8 mouse cellular contexts compared by ENCODE assay signal in genomic region chr10:62602177-62603040, GRCm38 (mm10). TPM values are rescaled to one million over a fixed set of nuclear protein-coding genes. Genes with fewer than 3 reads are reported as not detected.
DNase-seq lines count a peak whose midpoint lies in the region; ATAC-seq lines count a peak whose summit lies in the region.

Gene Ddx21 (minus strand): TSS chr10:62602281.

- H3K36me3 ChIP-seq in heart, embryonic 13.5 days: peaks cover 15% of the 10 kb centered on the region
- H3K36me3 ChIP-seq in liver, embryonic 12.5 days: peaks cover 27% of the 10 kb centered on the region
- peaks cover 9% of the 10 kb centered on the region; the same call in 1 of the 2 replicates for H3K36me3 ChIP-seq in stomach, embryonic 15.5 days

- peak within 1 kb of the TSS; percentile 96 for H3K4me2 ChIP-seq in heart, embryonic 13.5 days
- H3K4me2 ChIP-seq in liver, embryonic 12.5 days: peak within 1 kb of the TSS; percentile 94
- H3K4me2 ChIP-seq in stomach, embryonic 15.5 days: peak within 1 kb of the TSS; percentile 94

- peak within 1 kb of the TSS; percentile 68 for H3K4me3 ChIP-seq in heart, embryonic 13.5 days
- peak within 1 kb of the TSS; percentile 76 for H3K4me3 ChIP-seq in liver, embryonic 12.5 days
- peak within 1 kb of the TSS; percentile 99 for H3K4me3 ChIP-seq in stomach, embryonic 15.5 days (replicated peaks)

- peaks cover 23% of the 10 kb centered on the region for H3K4me1 ChIP-seq in heart, embryonic 13.5 days
- peaks cover 44% of the 10 kb centered on the region for H3K4me1 ChIP-seq in liver, embryonic 12.5 days
- H3K4me1 ChIP-seq in stomach, embryonic 15.5 days: 0 out of 2 replicates have a peak, but pooled peaks cover 3% of the 10 kb centered on the region

- peak within 1 kb of the TSS; percentile 87 for H3K9ac ChIP-seq in heart, embryonic 13.5 days
- H3K9ac ChIP-seq in liver, embryonic 12.5 days: peak within 1 kb of the TSS; percentile 76
- peak within 1 kb of the TSS; percentile 64 for H3K9ac ChIP-seq in stomach, embryonic 15.5 days

- no peaks in the 10 kb centered on the region for H3K9me3 ChIP-seq in heart, embryonic 13.5 days
- H3K9me3 ChIP-seq in liver, embryonic 12.5 days (replicated peaks): no peaks in the 10 kb centered on the region
- no peaks in the 10 kb centered on the region for H3K9me3 ChIP-seq in stomach, embryonic 15.5 days

- ATAC-seq in erythroid progenitor cell, adult 5-6 weeks (replicated peaks; ENCODE audit: low FRiP score, poor library complexity, severe bottlenecking): peak; percentile 98
- ATAC-seq in heart, embryonic 13.5 days (ENCODE audit: extremely low read depth, insufficient number of reproducible peaks, low FRiP score, low TSS enrichment): peak; percentile 77
- ATAC-seq in liver, embryonic 12.5 days: peak; percentile 93
- peak; percentile 95 for ATAC-seq in stomach, embryonic 15.5 days (ENCODE audit: insufficient read depth, low FRiP score, low read depth)

- 5% methylated on average over 53 of the region's 53 CpGs for WGBS in heart, embryonic 13.5 days
- 2% methylated on average over 53 of the region's 53 CpGs for WGBS in liver, embryonic 12.5 days (ENCODE audit: insufficient replicate concordance)
- 4% methylated on average over 53 of the region's 53 CpGs for WGBS in stomach, embryonic 15.5 days

- DNase-seq in CD4-positive helper T cell, adult 2 months (ENCODE audit: low read depth, low spot score): peak; percentile 96
- DNase-seq in brain, embryonic 18.5 days (ENCODE audit: low read depth, low spot score): peak; percentile 74
- DNase-seq in kidney, postnatal 10 days: peak; percentile 94
- peak; percentile 82 to 87 for DNase-seq in natural killer cell, adult 2 months (ENCODE audit: low spot score in 2 of 2)

- no peaks in the 10 kb centered on the region for H3K27me3 ChIP-seq in heart, embryonic 13.5 days (replicated peaks)
- no peaks in the 10 kb centered on the region for H3K27me3 ChIP-seq in liver, embryonic 12.5 days (replicated peaks)
- H3K27me3 ChIP-seq in stomach, embryonic 15.5 days (replicated peaks): no peaks in the 10 kb centered on the region

- H3K27ac ChIP-seq in heart, embryonic 13.5 days (replicated peaks): peak within 1 kb of the TSS; percentile 66
- peak within 1 kb of the TSS; percentile 66 for H3K27ac ChIP-seq in liver, embryonic 12.5 days
- H3K27ac ChIP-seq in stomach, embryonic 15.5 days: peak within 1 kb of the TSS; percentile 82

RNA-seq across cellular contexts. Expression of gene Ddx21, which starts in this region (rescaled TPM):
- 16.3 and 19.5 TPM in 2 replicates for total RNA-seq in erythroid progenitor cell, adult 5-6 weeks (2015; ENCODE audit: low replicate concordance)
- 21.0 and 33.6 TPM in 2 replicates for total RNA-seq in erythroid progenitor cell, adult 5-6 weeks (2017; ENCODE audit: low replicate concordance)
- 11.3 and 12.2 TPM in 2 replicates for polyA plus RNA-seq in heart, embryonic 13.5 days (2015; fragmentation: Nextera tagmentation; extraction: Ambion mirVana)
- 38.3 and 40.6 TPM in 2 replicates for polyA plus RNA-seq in liver, embryonic 12.5 days (2016; fragmentation: Nextera tagmentation; extraction: Ambion mirVana)
- polyA plus RNA-seq in stomach, embryonic 15.5 days (2015; fragmentation: Nextera tagmentation; extraction: Ambion mirVana): 18.9 and 20.1 TPM in 2 replicates

Comparison
In these comparisons a context has a peak if more than half of its experiments do, and no peak if none do; other contexts are left out.
1. Peak in every context shown above with its lines: DNase-seq, ATAC-seq, H3K4me3 ChIP-seq and H3K27ac ChIP-seq.